Mouse (Mus musculus) sigmoid colon, adult 10 weeks (tissue): ENCODE results near the gene Sult2a4. TPM values are rescaled to one million over a fixed set of nuclear protein-coding genes. Genes with fewer than 3 reads are reported as not detected.

Source experiments
- polyA plus RNA-seq: library from polyadenylated mRNA; stranded (reverse); fragments of 350-450 nt; fragmentation: Illumina TruSeq; extraction: RNeasy Lipid Tissue Mini Kit (QIAGEN cat#74804); gene quantifications from one replicate; pipeline ENCODE4 v1.2.3, GENCODE M21; 2014; ENCODE audit warnings: low read depth, low replicate concordance

Gene Sult2a4
- polyA plus RNA-seq: not detected

GRCm38 (mm10) chr7:13989507-13989906 is at the start of gene Sult2a4:
TSS of gene Sult2a4 (minus strand) at chr7:13989607.

Other genes starting within 250 kb of the Sult2a4 start
- not detected for gene Sult2a1, start 152.2 kb downstream of the Sult2a4 start, polyA plus RNA-seq
- gene Sult2a3, start 133.4 kb upstream of the Sult2a4 start, polyA plus RNA-seq: not detected